Mouse (Mus musculus) splenic B cell, adult 2 months (primary cell): Measurements from ENCODE around the gene Ryk.
A peak's percentile ranks its signal among the peaks of the same experiment; 100 is the strongest.

Experiments used
- DNase-seq: peaks from one replicate; pipeline ENCODE4 v3.0.0-alpha.2; 2011; ENCODE audit warnings: low read depth, low spot score
- H3K27me3 ChIP-seq: 2 replicates; pipeline ENCODE4 v1.6.1; 2012; ENCODE audit warnings: mild to moderate bottlenecking, low read length, moderate library complexity, mixed read lengths; ENCODE audit not compliant: control insufficient read depth, poor library complexity, insufficient read depth, severe bottlenecking
- H3K36me3 ChIP-seq: 2 replicates; pipeline ENCODE4 v1.6.1; 2012; ENCODE audit warnings: mild to moderate bottlenecking, low read length, moderate library complexity, mixed read lengths; ENCODE audit not compliant: control insufficient read depth, poor library complexity, insufficient read depth, severe bottlenecking

Ryk gene

GRCm38 (mm10) chr9:102842498-102842897 lies 7.8 kb downstream of the Ryk start:
- Histone ChIP-seq H3K27me3 (no peaks in the 10 kb centered on the region), H3K36me3 (no peaks in the 10 kb centered on the region)
- no peak for DNase-seq

- H3K27me3 ChIP-seq: no peaks in the 10 kb centered on the region
- DNase-seq: no peak
- no peaks in the 10 kb centered on the region for H3K36me3 ChIP-seq
Observed at GRCm38 (mm10) chr9:102843577-102843976, 8.9 kb downstream of the Ryk start.

DNA sequence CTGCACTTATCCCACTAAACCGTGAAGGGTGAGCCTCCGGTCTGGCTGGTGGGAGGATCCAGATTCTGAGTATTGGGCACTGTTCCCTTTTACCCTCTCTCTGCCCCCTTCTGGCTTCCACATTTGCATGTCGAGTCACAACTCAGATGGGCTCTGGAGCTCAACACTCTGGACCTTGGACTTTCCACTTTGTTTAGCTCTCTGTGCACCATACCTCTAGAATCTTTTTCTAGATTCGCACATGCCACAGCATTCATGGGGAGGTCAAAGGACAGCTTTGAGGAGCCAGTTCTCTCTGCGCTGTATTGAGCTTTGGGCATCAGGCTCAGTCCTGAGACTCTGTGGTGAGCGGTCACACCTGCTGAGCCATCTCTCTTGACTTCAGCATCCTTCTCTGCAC lies 11.1 kb downstream of the Ryk start:
- DNase-seq: no peak
- no peaks in the 10 kb centered on the region for H3K27me3 ChIP-seq

GRCm38 (mm10) chr9:102846348-102846747 lies 11.6 kb downstream of the Ryk start:
- H3K36me3 ChIP-seq: no peaks in the 10 kb centered on the region
- no peak for DNase-seq
- no peaks in the 10 kb centered on the region for H3K27me3 ChIP-seq

More for the DNA sequence above, 11.1 kb downstream of the Ryk start:
- H3K36me3 ChIP-seq: no peaks in the 10 kb centered on the region

DNA sequence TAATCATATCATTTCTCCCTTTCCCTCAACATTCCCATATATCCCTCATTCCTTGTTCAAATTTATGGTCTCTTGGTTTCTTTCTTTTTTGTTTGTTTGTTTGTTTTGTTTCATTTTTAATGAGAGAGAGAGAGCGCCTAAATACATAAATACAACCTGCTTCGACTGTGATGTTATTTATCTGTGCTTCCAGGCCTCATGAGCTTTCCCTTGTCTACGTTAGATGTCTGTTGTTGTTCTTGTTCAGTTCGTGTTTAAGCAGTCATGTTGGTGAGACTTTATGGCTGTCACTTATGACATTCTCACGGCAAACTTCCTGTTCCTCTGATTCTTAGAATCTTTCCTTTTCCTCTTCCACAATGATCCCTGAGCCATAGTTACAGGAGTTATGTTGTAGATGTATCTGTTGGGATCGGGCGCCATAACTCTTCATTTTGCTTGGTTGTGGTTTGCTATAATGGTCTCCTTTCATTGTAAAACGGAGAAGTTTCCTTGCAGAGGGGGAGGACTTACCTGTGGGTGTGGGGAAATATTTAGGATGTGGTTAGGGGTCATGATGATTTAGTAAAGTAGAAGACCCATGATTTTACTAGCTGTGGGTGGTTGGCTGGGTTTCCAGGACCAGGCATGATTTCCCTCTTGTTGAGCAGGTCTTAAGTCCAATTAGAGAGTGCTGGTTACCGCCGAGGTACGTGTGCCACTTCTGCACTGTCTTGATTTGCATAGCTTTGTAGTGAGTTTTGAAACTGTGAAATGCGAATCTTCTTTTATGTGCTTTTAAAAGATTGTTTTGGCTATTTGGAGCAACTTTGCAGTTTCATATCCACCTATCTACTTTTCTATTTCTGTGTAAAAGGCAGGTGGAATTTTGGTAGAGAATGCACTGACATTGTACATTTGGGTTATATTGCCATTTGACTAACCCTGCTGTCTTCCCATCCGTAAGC lies 17.6 kb downstream of the Ryk start:
- H3K27me3 ChIP-seq: no peaks in the 10 kb centered on the region
- DNase-seq: no peak
- H3K36me3 ChIP-seq: no peaks in the 10 kb centered on the region

DNA sequence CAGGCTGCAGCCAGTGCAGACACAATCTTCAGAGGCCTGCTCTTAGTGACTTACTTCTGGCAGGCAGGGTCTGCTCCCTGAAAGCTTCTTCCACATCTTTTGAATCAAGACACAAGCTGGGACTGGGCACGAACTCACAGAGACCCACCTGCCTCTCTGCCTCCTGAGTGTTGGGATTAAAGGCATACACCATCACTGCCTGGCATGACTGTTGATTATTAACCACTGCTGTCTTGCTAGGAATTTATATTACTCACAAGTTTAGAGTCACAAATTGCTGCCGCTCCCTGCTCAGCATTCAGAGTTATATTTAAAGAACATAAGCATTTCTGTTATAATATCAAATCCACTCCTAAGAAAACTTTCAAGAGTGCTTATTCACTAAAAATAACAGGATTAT lies 23.1 kb downstream of the Ryk start:
- H3K36me3 ChIP-seq: no peaks in the 10 kb centered on the region
- DNase-seq: no peak
- H3K27me3 ChIP-seq: no peaks in the 10 kb centered on the region; the same call in 1 of the 2 replicates

- DNase-seq: no peak
- H3K36me3 ChIP-seq: no peaks in the 10 kb centered on the region
- no peaks in the 10 kb centered on the region; the same call in 1 of the 2 replicates for H3K27me3 ChIP-seq
Observed at GRCm38 (mm10) chr9:102858283-102858682, 23.6 kb downstream of the Ryk start.

DNA sequence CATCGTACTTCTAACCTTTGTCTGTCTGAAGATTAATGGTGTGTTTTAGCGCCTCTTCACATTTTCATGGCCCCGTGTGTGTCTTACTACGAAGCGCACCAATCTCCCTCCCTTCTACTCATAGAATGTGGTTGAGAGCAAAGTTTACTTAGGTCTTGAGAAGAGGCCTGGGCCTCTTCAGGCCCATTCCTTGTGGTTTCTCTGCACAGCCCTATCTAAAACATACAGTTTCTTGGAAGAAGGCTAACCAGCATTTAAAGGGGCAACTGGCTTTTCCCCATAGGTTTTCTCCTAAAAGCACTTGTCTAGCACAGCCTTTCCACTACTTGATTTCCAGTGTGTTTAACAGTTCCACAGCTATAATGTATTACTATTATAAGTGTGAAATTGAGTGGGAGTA lies 24.7 kb downstream of the Ryk start:
- Histone ChIP-seq H3K27me3 (no peaks in the 10 kb centered on the region; the same call in 1 of the 2 replicates), H3K36me3 (no peaks in the 10 kb centered on the region)
- DNase-seq: no peak

DNA sequence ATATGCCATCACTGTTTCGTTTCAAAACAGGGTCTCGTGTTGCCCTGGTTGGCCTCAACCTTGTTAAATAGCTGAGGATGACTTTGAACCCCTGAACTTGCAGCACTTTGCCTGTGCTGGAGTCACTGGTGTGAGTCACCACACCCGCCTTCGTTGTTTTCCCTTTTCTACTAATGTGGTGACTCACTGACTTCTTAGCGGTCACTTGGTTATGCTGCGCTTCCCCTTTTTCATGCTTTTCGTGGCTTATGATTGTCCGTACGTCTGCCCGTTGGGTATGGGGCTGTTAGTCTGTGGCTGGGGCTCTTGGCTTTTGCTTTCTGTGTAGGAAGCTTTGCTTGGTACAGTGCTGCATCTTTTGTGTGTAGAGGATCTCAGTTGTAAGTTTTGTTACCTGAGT lies 25.2 kb downstream of the Ryk start:
- Histone ChIP-seq H3K27me3 (no peaks in the 10 kb centered on the region; the same call in 1 of the 2 replicates), H3K36me3 (no peaks in the 10 kb centered on the region)
- peak; percentile 23 for DNase-seq

DNA sequence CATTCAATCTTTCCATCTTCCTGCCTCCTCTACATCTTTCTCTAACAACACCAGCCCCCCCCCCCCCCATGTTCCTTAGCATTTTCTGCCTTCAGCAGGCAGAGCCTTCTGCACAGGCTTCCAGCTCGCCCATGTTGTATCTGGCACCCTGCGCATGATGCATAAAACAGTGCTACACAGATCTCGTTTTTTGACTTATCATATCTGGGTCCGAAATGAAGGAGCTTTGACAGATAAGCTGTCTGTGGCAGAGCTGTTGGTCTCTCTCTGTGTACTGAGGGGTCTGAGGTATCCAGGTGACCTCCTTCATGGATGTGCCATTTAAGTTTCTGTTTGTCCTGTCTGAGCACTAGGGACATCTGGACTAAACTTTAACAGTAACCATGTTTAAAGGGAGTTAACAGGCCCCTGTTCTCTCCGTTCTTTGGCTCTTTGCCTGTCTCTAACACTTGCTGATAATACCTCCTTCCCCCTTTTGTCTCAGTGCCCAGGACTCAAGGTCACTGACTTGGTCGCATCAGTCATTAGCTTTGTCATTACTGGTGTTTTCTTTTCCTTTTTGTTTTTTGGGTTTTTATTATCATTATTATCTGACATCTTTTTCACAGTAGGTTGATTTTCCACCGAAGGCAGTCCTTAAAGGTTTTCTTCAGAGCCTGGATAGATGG lies 26.2 kb downstream of the Ryk start:
- Histone ChIP-seq H3K36me3 (no peaks in the 10 kb centered on the region), H3K27me3 (no peaks in the 10 kb centered on the region; the same call in 1 of the 2 replicates)
- no peak for DNase-seq

GRCm38 (mm10) chr9:102861789-102862188 lies 27.1 kb downstream of the Ryk start:
- no peaks in the 10 kb centered on the region for H3K36me3 ChIP-seq
- no peak for DNase-seq
- no peaks in the 10 kb centered on the region; the same call in none of the 2 replicates for H3K27me3 ChIP-seq

- DNase-seq: no peak
- Histone ChIP-seq H3K36me3 (no peaks in the 10 kb centered on the region), H3K27me3 (no peaks in the 10 kb centered on the region; the same call in none of the 2 replicates)
Observed at GRCm38 (mm10) chr9:102862260-102862659, 27.5 kb downstream of the Ryk start.

GRCm38 (mm10) chr9:102863876-102864545 lies 29.3 kb downstream of the Ryk start:
- DNase-seq: no peak
- Histone ChIP-seq H3K36me3 (no peaks in the 10 kb centered on the region), H3K27me3 (no peaks in the 10 kb centered on the region; the same call in 1 of the 2 replicates)

- no peaks in the 10 kb centered on the region; the same call in 1 of the 2 replicates for H3K27me3 ChIP-seq
- H3K36me3 ChIP-seq: no peaks in the 10 kb centered on the region
- DNase-seq: no peak
Observed at GRCm38 (mm10) chr9:102864931-102865330, 30.2 kb downstream of the Ryk start.
